Mouse (Mus musculus): ENCODE results near the gene Lypd1.

Lypd1 gene

GRCm38 (mm10) chr1:125912601-125913600 is at the start of gene Lypd1:
Gene Lypd1, minus strand, starts transcription at chr1:125913101.
- DNase-seq (ENCODE audit: low spot score in 2 of 2): no peak

- no peak for DNase-seq (ENCODE audit: low spot score in 2 of 2)
Observed at GRCm38 (mm10) chr1:125951026-125951425, 38.1 kb upstream of the Lypd1 start.

DNA sequence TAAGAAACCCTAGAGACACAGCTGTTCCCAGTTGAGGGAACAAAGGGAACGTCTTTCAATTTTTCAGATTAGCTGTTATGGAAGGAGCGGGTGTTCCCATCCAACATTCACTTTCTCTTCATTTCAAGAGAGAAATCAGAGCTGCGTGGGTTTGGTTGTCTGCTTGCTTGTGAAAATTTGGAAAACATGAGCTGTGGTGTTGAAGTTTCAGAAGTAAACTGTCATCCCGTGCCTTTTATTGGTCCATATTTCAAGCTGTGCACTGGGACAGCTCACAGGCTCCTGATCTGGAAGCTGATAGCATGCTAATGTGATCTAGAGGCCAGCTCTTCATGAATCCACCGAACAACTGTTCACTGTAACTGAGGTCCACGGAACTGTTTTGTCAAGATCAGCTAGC is 36.2 kb upstream of the Lypd1 start:
- DNase-seq (ENCODE audit: low spot score in 2 of 2): no peak

- DNase-seq (ENCODE audit: low spot score in 2 of 2): no peak
Observed at GRCm38 (mm10) chr1:125945136-125945535, 32.2 kb upstream of the Lypd1 start.

GRCm38 (mm10) chr1:125943305-125943704 is 30.4 kb upstream of the Lypd1 start:
- no peak for DNase-seq (ENCODE audit: low spot score in 2 of 2)

GRCm38 (mm10) chr1:125925486-125925885 is 12.6 kb upstream of the Lypd1 start:
- no peak for DNase-seq (ENCODE audit: low spot score in 2 of 2)

DNA sequence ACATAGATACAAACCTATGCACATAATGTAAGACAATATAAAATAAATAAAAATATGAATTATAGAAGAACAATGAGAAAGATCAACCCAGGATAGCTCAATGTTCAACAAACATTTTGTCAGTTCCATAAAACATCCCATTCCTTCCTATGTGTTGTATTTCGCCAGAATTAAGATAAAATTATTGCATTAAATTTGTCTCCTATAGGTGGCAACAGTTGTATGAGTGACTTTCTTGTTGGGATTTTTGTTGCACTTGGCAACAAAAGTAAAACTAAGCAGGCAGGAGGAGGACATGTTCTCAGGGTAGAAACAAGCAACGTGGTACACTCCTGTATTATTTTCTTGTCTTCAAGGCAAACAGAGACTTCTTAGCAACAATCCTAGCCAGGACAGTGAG is 10.2 kb upstream of the Lypd1 start:
- DNase-seq (ENCODE audit: low spot score in 2 of 2): no peak

DNA sequence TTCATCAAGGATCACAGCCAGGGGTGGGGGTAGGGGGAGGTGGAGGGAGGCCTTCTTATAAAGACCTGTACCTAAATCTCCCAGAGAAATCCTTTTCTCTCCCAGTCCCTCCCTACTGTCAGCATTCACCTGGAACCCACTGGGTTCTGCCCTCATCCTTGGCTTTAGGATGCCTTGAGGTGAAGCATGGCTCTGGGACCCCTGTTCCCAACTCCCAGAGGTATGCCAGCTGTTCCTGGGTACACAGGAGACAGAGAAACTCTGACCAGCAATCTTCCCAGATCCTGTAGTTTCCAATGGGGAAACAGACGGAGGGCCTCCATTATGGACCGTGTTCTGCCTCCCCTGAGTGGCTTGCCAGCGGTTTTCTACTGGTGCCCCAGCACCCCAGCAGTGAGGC is 7.8 kb upstream of the Lypd1 start:
- no peak for DNase-seq (ENCODE audit: low spot score in 2 of 2)

- peak in 1 of 2 experiments; percentile 18 for DNase-seq (ENCODE audit: low spot score in 2 of 2)
Observed at GRCm38 (mm10) chr1:125911901-125912445, 928 bp downstream of the Lypd1 start.

DNA sequence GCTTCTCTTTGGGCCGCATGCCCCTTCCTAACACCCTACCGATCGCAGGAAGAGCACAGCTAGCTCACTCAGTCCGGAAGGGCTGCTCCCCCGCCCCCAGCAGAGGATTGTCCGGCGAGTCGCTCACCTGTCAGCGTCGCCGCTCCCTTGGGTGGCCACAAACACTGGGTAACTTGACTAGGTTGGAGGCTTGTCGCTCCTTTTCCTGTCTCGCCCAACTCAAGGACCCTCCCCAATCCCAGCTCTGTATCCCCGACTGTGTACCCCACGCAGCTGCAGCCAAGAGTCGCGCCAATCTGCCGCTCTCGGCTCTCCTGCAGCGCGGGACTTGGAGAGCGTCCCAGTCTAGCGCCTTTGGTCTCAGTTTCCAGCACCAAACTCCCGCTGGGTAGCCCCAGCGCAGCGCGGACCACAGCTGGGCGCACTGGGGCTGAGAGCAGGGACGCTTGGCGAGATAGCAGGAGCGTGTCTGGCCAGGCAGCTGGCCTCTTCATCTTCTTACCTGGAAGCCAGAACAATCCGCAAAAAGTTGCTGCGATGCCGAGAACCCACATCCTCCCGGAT is 1.5 kb downstream of the Lypd1 start:
- peak in 1 of 2 experiments; percentile 18 for DNase-seq (ENCODE audit: low spot score in 2 of 2)

DNA sequence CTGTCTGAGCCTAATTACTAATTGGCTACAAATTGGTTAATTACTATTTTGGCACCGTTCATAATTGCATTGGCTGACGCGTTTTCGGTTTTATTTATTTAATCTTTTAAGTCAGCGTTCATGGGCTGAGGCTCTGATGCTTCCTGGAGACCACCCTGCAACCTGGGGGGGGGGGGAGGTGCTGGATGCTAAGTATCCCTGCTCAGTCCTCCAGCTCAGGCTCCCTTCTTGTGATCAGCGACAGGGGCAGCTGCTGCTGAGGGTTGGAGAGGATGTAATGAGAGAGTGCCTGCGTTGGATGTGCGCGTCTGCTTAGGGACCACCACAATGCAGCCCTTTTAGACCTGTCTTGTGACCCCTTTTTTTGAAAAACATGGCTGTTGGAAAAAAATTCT is 2.0 kb downstream of the Lypd1 start:
- no peak for DNase-seq (ENCODE audit: low spot score in 2 of 2)

- peak in 1 of 2 experiments; percentile 18 for DNase-seq (ENCODE audit: low spot score in 2 of 2)
Observed at GRCm38 (mm10) chr1:125910211-125910870, 2.6 kb downstream of the Lypd1 start.

- DNase-seq (ENCODE audit: low spot score in 2 of 2): no peak
Observed at GRCm38 (mm10) chr1:125893158-125893557, 19.7 kb downstream of the Lypd1 start.

- DNase-seq (ENCODE audit: low spot score in 2 of 2): no peak
Observed at GRCm38 (mm10) chr1:125870056-125870455, 42.8 kb downstream of the Lypd1 start.

GRCm38 (mm10) chr1:125858631-125859030 is 54.3 kb downstream of the Lypd1 start:
- DNase-seq (ENCODE audit: low spot score in 2 of 2): no peak

DNA sequence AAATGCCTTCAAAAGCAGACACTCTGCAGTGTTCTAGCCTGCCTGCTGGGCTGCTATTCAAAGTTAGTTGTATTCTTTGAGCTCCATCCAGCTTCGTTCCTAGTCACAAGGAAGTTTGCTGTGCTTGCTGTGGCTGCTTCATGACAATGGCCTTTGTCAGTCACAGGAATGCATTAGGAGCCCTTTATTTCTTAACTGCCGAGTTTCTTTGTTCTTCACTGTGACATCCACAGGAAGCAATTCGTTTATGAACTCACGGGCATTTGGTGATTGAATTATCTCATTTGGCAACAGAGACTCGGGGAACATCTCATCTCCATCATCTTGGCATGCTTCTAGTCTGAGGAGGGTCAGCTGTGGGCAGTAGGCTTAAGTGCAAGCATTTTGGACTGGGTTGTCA is 58.3 kb downstream of the Lypd1 start:
- no peak for DNase-seq (ENCODE audit: low spot score in 2 of 2)

- DNase-seq (ENCODE audit: low spot score in 2 of 2): no peak
Observed at GRCm38 (mm10) chr1:125839746-125840392, 73.0 kb downstream of the Lypd1 start.

DNA sequence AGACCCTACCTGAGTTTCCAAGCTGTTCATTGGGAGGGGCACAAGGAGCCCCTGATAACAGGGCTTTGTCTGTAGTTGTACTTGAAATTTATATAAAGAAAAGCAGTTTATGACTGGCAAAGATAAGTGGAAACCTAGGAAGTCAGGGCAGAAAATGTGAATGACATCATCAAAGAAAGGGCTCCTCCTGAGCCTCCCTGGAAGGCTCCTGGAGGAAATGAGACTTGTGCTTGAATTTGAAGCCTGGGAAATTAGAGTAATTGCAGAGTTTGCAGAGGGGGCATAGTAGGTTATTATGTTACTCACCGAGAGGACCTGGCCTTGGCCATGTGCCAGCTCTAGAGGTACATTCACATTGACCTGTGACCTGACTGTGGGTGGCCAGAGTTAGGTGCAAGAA is 75.4 kb downstream of the Lypd1 start:
- DNase-seq (ENCODE audit: low spot score in 2 of 2): no peak

DNA sequence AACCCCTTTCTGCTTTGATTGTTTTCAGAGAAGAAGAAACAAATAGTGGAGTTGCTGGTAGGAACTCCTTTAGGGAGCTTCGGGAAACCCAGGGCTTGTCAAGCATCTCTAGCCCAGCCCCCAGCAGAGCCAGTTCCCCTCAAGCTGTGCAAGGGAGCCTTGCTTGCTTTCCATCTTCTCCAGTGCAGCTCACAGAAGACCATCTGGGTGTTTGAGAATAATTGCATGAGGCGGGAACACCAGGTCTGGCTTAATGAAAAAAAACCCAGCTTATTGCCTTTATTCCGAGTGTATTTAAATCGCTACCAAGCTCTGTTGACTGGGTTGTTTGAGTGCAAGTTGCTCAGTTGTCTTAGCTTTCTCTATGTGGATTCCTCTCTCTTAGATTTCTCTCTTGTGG is 89.3 kb downstream of the Lypd1 start:
- DNase-seq (ENCODE audit: low spot score in 2 of 2): no peak

DNA sequence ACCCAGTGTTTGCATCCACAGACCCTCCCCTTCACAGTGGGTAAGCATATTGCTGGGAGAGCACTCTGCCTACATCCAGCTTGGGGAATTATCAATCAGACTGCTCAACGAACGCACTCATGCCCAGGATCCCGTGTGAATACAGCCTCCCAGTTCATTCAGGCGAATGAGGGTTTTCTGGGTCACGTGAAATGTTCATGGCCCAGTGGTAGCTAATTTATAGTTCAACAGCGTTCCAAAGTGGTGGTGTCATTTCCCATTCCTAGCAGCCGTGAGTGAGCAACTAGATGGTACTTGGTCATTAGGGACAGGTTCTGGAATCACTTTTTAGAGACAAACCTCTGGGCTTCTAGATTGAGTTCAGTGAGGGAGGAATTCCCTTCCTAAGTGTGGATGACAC is 91.8 kb downstream of the Lypd1 start:
- DNase-seq (ENCODE audit: low spot score in 2 of 2): no peak
